Mouse (Mus musculus) CH12.LX (cell line): ENCODE results near the gene Fmnl1.

Source experiments
- CHD1 ChIP-seq: IDR thresholded peaks from 2 replicates; pipeline ENCODE4 v1.6.1; 2012; ENCODE audit warnings: low read depth, low read length, improper control_type of control experiment, inconsistent platforms
- CTCF ChIP-seq, 2 experiments: IDR thresholded peaks in 1 of 2; conservative IDR thresholded peaks in 1 of 2; 2 replicates each; pipeline ENCODE4 v1.5.1; 2011 to 2012; ENCODE audit warnings: low read depth in 2 of 2, low read length in 2 of 2, improper control_type of control experiment in 1 of 2, inconsistent platforms in 1 of 2, mild to moderate bottlenecking in 1 of 2, moderate library complexity in 1 of 2
- EP300 ChIP-seq: IDR thresholded peaks from 2 replicates; pipeline ENCODE4 v1.6.1; 2011; ENCODE audit warnings: low read length, improper control_type of control experiment
- GABPA ChIP-seq: IDR thresholded peaks from 2 replicates; pipeline ENCODE4 v1.6.1; 2012; ENCODE audit warnings: low read depth, low read length, improper control_type of control experiment, inconsistent platforms; ENCODE audit not compliant: insufficient replicate concordance
- HCFC1 ChIP-seq: IDR thresholded peaks from 2 replicates; pipeline ENCODE4 v1.6.1; 2012; ENCODE audit warnings: low read depth, mild to moderate bottlenecking, inconsistent platforms, low read length, improper control_type of control experiment
- MAZ ChIP-seq: IDR thresholded peaks from 2 replicates; pipeline ENCODE4 v1.6.1; 2012; ENCODE audit warnings: low read depth, mild to moderate bottlenecking, inconsistent platforms, low read length, improper control_type of control experiment, moderate library complexity
- MXI1 ChIP-seq: IDR thresholded peaks from 2 replicates; pipeline ENCODE4 v1.6.1; 2011; ENCODE audit warnings: mild to moderate bottlenecking, low read depth, low read length, improper control_type of control experiment
- POLR2A ChIP-seq: IDR thresholded peaks from 2 replicates; pipeline ENCODE4 v1.6.1; 2011; ENCODE audit warnings: low read depth, mild to moderate bottlenecking, improper control_type of control experiment, low read length
- TCF12 ChIP-seq: IDR thresholded peaks from 2 replicates; pipeline ENCODE4 v1.6.1; 2014; ENCODE audit warnings: low read depth, mild to moderate bottlenecking, inconsistent platforms, low read length, improper control_type of control experiment
- USF1 ChIP-seq: IDR thresholded peaks from 2 replicates; pipeline ENCODE4 v1.6.1; 2014; ENCODE audit warnings: low read depth, mild to moderate bottlenecking, inconsistent platforms, low read length, improper control_type of control experiment
- ZKSCAN1 ChIP-seq: IDR thresholded peaks from 2 replicates; pipeline ENCODE4 v1.6.1; 2012; ENCODE audit warnings: low read depth, inconsistent platforms, low read length, improper control_type of control experiment, borderline replicate concordance
- ZMIZ1 ChIP-seq: IDR thresholded peaks from 2 replicates; pipeline ENCODE4 v1.6.1; 2012; ENCODE audit warnings: low read depth, mild to moderate bottlenecking, inconsistent platforms, low read length, improper control_type of control experiment

DNA sequence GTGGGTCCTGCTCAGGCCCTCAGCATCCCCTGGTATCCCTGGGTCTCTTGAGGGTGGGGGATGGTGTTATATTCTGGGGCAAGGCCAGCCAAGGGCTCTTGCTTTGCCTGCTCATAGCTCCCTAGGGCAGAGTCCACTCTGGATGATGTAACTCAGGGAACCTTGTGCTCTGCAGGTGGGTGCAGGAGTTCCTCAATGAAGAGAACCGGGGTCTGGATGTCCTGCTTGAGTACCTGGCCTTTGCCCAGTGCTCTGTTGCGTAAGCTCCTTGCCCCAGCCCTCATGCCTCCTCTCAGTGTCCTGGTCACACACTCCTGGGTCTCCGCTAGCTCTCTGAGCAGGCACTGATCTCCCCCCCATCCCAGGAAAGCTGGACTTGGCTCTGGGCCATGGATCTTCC, 11.0 kb downstream of the Fmnl1 start:
- TF ChIP-seq USF1, result no peak
- TF ChIP-seq POLR2A, result no peak
- TF ChIP-seq EP300, result no peak
- no peak for TF ChIP-seq CTCF (conservative IDR thresholded peaks at IDR 0.05 in 1 of 2, IDR thresholded peaks at IDR 0.05 in 1 of 2; ENCODE audit: low read depth in 2 of 2, low read length in 2 of 2)
- TF ChIP-seq ZMIZ1, result no peak
- no peak for TF ChIP-seq GABPA
- TF ChIP-seq HCFC1, result no peak
- TF ChIP-seq MXI1, result no peak
- no peak for TF ChIP-seq MAZ
- no peak for TF ChIP-seq ZKSCAN1
- TF ChIP-seq TCF12, result no peak
- TF ChIP-seq CHD1, result no peak
